Mouse (Mus musculus) mature B cell (primary cell): ENCODE results near the gene Gorab.

Source experiments
- in situ Hi-C: fragments of 300-500 bp; cut with MboI; formaldehyde crosslinking; loops from 2 replicates; pipeline ENCODE4 v1.14.3; 2019

The Gorab gene

DNA sequence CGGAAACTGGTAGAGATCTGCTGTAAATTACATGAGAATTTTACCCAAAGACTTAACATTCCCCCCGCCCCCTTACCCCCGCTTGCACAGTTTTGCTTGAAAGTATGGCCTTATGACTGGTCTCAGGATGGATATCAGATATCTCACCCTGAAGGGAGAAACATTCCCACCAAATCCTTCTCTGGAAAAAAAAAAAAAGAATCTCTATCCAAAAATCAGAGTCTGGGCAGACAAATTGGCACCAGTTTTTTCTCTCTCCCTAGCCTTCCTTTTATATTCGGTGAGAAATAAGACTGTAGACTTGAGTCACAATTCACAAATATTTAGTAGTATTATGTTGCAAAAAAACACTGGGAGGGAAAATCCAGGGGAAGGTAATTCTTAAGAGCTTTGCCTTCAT is 47.3 kb downstream of the Gorab start:
- in situ Hi-C loops: no loop called here

DNA sequence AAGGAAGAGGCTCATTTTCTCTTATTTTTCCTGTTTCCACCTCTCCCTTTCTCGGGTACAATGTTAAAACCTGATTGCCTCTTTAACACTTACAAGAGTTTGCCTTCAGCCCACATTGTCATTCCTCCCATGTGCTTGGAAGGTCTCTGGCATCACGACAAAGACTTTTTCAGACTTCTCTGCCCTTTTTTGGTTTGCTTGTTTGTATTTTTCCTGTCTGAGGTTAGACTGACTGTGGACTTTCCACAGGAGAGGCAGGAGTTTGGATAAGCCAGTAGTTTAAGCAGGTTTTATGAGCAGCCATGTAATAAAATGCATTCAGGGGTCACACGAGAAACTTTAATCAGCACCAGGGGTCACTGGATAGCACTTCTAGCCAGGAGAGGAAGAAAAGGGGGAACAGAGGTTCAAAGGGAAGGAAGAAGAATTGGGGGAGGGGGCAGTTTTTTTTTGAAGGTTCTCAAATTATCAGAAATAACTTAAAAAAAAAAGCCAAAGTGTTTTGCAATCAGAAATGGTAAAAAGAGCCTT is 47.8 kb downstream of the Gorab start:
- in situ Hi-C loops: no loop called here

DNA sequence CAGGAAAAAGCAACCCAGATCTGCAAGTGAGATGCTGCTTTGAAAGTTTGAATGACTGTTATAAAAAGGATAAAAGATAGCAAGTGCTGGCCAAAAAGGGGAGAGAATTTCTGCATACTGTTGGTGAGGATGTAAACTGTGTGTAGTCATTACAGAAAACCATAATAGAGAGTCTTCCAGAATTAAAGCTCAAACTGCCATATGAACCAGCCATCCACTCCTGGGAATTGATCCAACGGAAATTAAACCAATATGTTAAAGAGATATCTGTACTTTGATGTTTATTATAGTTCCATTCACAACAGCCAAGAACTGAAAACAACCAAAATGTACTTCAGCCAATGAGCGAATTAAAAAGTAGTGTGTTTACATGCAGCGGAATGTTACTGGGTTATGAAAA is 52.5 kb downstream of the Gorab start:
- in situ Hi-C loops: no loop called here

DNA sequence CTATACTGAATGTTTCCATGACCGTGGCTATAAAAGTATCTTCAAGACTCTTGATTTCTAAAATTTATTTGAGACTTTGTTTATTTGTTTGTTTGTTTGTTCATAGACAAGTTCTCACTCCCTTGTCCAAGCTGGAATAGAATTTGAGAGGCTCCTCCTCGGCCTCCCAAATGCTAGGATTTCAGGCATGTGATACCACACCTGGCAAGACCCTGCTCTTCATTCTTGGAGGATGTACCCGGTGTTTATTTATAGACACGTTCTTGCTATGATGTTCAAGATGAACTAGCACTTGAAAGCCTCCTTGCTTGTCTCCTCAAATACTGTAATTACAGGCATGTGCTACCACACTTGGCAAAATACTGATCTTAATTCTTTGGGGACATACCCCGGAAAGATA is 57.9 kb downstream of the Gorab start:
- in situ Hi-C loops: no loop called here

DNA sequence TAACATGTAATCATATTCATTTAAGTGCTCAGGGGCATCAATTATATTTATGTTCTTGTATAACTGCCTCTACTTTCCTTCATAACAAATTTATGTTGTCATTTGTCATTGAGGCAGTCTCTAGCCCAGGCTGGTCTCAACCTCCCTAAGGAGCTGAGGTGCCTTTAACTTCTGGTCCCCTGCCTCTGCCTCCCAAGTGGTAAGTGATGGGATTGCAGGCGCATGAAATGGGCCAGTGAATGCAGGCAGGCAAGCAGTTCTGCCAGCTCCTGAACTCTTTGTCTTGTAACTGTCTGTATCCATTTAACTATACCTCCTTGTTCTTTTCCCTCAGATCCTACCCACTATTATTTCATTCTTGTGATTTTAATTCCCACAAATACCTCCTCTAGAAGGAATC is 58.5 kb downstream of the Gorab start:
- in situ Hi-C loops: no loop called here

DNA sequence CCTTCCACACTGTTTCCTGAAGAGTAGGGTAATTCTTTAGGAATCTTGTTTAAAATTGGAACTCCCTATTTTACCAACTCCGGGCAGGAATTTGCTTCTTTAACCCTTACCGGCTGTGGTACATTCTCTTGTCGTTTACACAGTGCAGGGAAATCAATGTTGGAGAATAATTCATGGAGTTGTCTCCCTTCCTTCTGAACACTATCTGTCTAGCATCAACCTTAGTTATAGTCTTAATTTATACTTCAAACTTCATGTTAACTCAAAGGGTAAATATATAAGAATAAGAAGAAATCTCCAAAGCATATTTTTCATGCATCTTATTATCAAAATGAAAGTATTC is 64.3 kb downstream of the Gorab start:
- in situ Hi-C loops: no loop called here

DNA sequence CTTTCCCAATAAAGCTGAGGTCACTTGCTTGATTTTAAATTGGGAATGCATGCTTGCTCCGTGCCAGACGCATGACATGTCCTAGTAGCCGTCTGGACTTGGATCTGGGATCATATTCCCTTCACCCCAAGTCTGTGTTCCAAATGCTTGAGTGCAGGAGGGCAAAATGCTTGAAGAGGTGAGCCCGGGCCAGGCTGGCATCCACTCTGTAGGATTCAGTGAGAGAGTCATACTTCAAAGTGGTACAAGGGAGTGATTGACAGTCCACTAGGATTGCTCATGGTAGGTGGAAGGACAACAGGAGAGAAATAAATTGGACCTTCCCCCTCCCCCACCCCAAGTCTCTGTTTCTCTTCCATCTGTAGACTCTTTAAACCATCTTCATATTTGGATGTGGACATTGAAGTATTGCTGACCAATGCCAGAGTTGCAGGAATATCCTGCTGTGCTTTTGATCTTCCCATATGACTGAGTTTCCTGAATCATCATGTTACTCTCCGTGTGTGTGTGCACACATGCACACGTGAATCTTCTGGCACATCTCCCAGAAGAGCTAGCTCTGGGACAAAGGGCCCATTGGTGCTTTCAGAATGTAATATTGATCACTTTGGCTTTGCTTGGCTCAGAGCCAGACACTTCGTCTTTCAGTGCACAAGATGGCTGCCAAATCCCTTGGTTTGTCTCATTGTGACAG is 64.8 kb downstream of the Gorab start:
- in situ Hi-C loops: no loop called here

DNA sequence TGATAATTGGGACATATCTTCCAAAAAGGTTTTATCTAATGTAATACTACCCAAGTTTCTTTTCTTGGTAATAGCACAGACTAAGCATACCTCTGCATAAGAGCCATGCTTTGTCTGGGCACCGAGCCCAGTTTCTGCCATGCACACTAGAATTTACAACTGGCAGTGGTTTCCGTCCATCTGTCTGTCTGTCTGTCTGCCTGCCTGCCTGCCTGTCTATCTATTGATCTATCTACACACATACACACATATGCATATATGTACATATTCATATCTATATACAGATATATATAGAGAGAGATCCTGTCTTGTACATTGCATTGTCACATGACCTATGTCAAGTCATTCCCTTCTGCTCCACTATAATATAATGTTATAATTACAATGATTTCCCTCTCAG is 65.6 kb downstream of the Gorab start:
- in situ Hi-C loops: no loop called here
